Mouse (Mus musculus) heart, postnatal 0 days (tissue): ENCODE data around the gene Ica1.

ENCODE experiments used
- CTCF ChIP-seq: IDR thresholded peaks from 2 replicates; pipeline ENCODE4 v1.5.1; 2016; ENCODE audit warnings: antibody characterized with exemption, control low read depth, low read depth
- EP300 ChIP-seq: IDR thresholded peaks from 2 replicates; pipeline ENCODE4 v1.6.1; 2016; ENCODE audit warnings: antibody characterized with exemption, low read depth

- TF ChIP-seq CTCF (no peak), EP300 (no peak)
Observed at GRCm38 (mm10) chr6:8736493-8736820, 41.8 kb downstream of the Ica1 start.
